Mouse (Mus musculus): ENCODE measurements around the gene Heatr6. TPM values are rescaled to one million over a fixed set of nuclear protein-coding genes. Genes with fewer than 3 reads are reported as not detected.

The Heatr6 gene
- polyA plus RNA-seq, 1 experiment from 2014 or later, result 19.7 TPM

- no peak overlapping the region for H3K4me2 ChIP-seq (replicated peaks)
- no peak for ATAC-seq
Observed at GRCm38 (mm10) chr11:83768976-83769375, 15.5 kb downstream of the Heatr6 start.

GRCm38 (mm10) chr11:83771014-83771413, 17.5 kb downstream of the Heatr6 start:
- ATAC-seq, result no peak
- no peaks in the 10 kb centered on the region for H3K4me1 ChIP-seq (replicated peaks)
- H3K9me3 ChIP-seq, result no peaks in the 10 kb centered on the region
- no peak overlapping the region for H3K4me2 ChIP-seq (replicated peaks)
- H3K27me3 ChIP-seq (replicated peaks), result no peaks in the 10 kb centered on the region
- no peak overlapping the region for H3K9ac ChIP-seq
- 95% methylated on average over 7 of the region's 7 CpGs for WGBS
- H3K36me3 ChIP-seq, result peaks cover 56% of the 10 kb centered on the region
- H3K4me3 ChIP-seq (replicated peaks), result no peak overlapping the region
- H3K27ac ChIP-seq, result no peak overlapping the region

More at GRCm38 (mm10) chr11:83768976-83769375, 15.5 kb downstream of the Heatr6 start:
- Histone ChIP-seq H3K4me3 (replicated peaks) (no peak overlapping the region), H3K27ac (no peak overlapping the region), H3K36me3 (peaks cover 41% of the 10 kb centered on the region), H3K9me3 (no peaks in the 10 kb centered on the region), H3K27me3 (replicated peaks) (no peaks in the 10 kb centered on the region), H3K4me1 (replicated peaks) (no peaks in the 10 kb centered on the region), H3K9ac (no peak overlapping the region)
- 91% methylated on average over 4 of the region's 4 CpGs for WGBS

- ATAC-seq, result no peak
- Histone ChIP-seq H3K27me3 (replicated peaks) (no peaks in the 10 kb centered on the region), H3K4me2 (replicated peaks) (no peak overlapping the region), H3K9me3 (no peaks in the 10 kb centered on the region), H3K9ac (no peak overlapping the region), H3K4me3 (replicated peaks) (no peak overlapping the region), H3K27ac (no peak overlapping the region), H3K4me1 (replicated peaks) (no peaks in the 10 kb centered on the region), H3K36me3 (peaks cover 52% of the 10 kb centered on the region)
- WGBS, result 90% methylated on average over 6 of the region's 6 CpGs
Observed at GRCm38 (mm10) chr11:83772341-83772740, 18.8 kb downstream of the Heatr6 start.

GRCm38 (mm10) chr11:83773691-83774090, 20.2 kb downstream of the Heatr6 start:
- Histone ChIP-seq H3K4me1 (replicated peaks) (no peaks in the 10 kb centered on the region), H3K27ac (no peak overlapping the region), H3K9me3 (no peaks in the 10 kb centered on the region), H3K36me3 (peaks cover 47% of the 10 kb centered on the region), H3K27me3 (replicated peaks) (no peaks in the 10 kb centered on the region), H3K4me3 (replicated peaks) (no peak overlapping the region), H3K9ac (no peak overlapping the region), H3K4me2 (replicated peaks) (no peak overlapping the region)
- ATAC-seq, result no peak
- WGBS, result 93% methylated on average over 16 of the region's 16 CpGs

GRCm38 (mm10) chr11:83774324-83774723, 20.8 kb downstream of the Heatr6 start:
- Histone ChIP-seq H3K27ac (no peak overlapping the region), H3K27me3 (replicated peaks) (no peaks in the 10 kb centered on the region), H3K36me3 (peaks cover 48% of the 10 kb centered on the region), H3K4me3 (replicated peaks) (no peak overlapping the region), H3K9ac (no peak overlapping the region), H3K4me2 (replicated peaks) (no peak overlapping the region), H3K4me1 (replicated peaks) (no peaks in the 10 kb centered on the region), H3K9me3 (no peaks in the 10 kb centered on the region)
- ATAC-seq, result no peak
- 91% methylated on average over 11 of the region's 11 CpGs for WGBS

GRCm38 (mm10) chr11:83776798-83777197, 23.3 kb downstream of the Heatr6 start:
- Histone ChIP-seq H3K4me2 (replicated peaks) (no peak overlapping the region), H3K4me1 (replicated peaks) (no peaks in the 10 kb centered on the region), H3K9me3 (no peaks in the 10 kb centered on the region), H3K9ac (no peak overlapping the region), H3K27ac (no peak overlapping the region), H3K36me3 (peaks cover 62% of the 10 kb centered on the region), H3K27me3 (replicated peaks) (no peaks in the 10 kb centered on the region), H3K4me3 (replicated peaks) (no peak overlapping the region)
- WGBS, result 93% methylated on average over 8 of the region's 8 CpGs
- no peak for ATAC-seq

- no peak overlapping the region for H3K4me3 ChIP-seq (replicated peaks)
- no peak for ATAC-seq
- no peaks in the 10 kb centered on the region for H3K9me3 ChIP-seq
- peaks cover 29% of the 10 kb centered on the region for H3K36me3 ChIP-seq
- 80% methylated on average over 14 of the region's 14 CpGs for WGBS
- no peaks in the 10 kb centered on the region for H3K27me3 ChIP-seq (replicated peaks)
- no peaks in the 10 kb centered on the region for H3K4me1 ChIP-seq (replicated peaks)
- H3K27ac ChIP-seq, result no peak overlapping the region
- H3K4me2 ChIP-seq (replicated peaks), result no peak overlapping the region
- H3K9ac ChIP-seq, result no peak overlapping the region
Observed at GRCm38 (mm10) chr11:83783931-83784600, 30.6 kb downstream of the Heatr6 start.

- H3K9ac ChIP-seq, result no peak overlapping the region
- no peak overlapping the region for H3K27ac ChIP-seq
- H3K9me3 ChIP-seq, result no peaks in the 10 kb centered on the region
- no peak for ATAC-seq
- peaks cover 25% of the 10 kb centered on the region for H3K36me3 ChIP-seq
- no peaks in the 10 kb centered on the region for H3K27me3 ChIP-seq (replicated peaks)
- H3K4me2 ChIP-seq (replicated peaks), result no peak overlapping the region
- WGBS, result 85% methylated on average over 2 of the region's 2 CpGs
- no peak overlapping the region for H3K4me3 ChIP-seq (replicated peaks)
- H3K4me1 ChIP-seq (replicated peaks), result no peaks in the 10 kb centered on the region
Observed at GRCm38 (mm10) chr11:83784661-83785060, 31.2 kb downstream of the Heatr6 start.

- no peak overlapping the region for H3K27ac ChIP-seq
- 5% methylated on average over 2 of the region's 2 CpGs for WGBS
- H3K9me3 ChIP-seq, result no peaks in the 10 kb centered on the region
- peak; percentile 64; the same call in 1 of the 2 replicates for ATAC-seq
- H3K4me3 ChIP-seq (replicated peaks), result no peak overlapping the region
- H3K9ac ChIP-seq, result no peak overlapping the region
- H3K27me3 ChIP-seq (replicated peaks), result no peaks in the 10 kb centered on the region
- H3K36me3 ChIP-seq, result peaks cover 20% of the 10 kb centered on the region
- no peak overlapping the region for H3K4me2 ChIP-seq (replicated peaks)
- H3K4me1 ChIP-seq (replicated peaks), result no peaks in the 10 kb centered on the region
Observed at GRCm38 (mm10) chr11:83785366-83785765, 31.9 kb downstream of the Heatr6 start.

GRCm38 (mm10) chr11:83786835-83787234, 33.3 kb downstream of the Heatr6 start:
- Histone ChIP-seq H3K36me3 (peaks cover 6% of the 10 kb centered on the region; the same call in 1 of the 2 replicates), H3K9ac (no peak overlapping the region), H3K4me3 (replicated peaks) (no peak overlapping the region), H3K27me3 (replicated peaks) (no peaks in the 10 kb centered on the region), H3K4me1 (replicated peaks) (no peaks in the 10 kb centered on the region), H3K9me3 (no peaks in the 10 kb centered on the region), H3K4me2 (replicated peaks) (no peak overlapping the region), H3K27ac (no peak overlapping the region)
- 61% methylated on average over 4 of the region's 4 CpGs for WGBS
- no peak for ATAC-seq

GRCm38 (mm10) chr11:83787401-83788021, 34.0 kb downstream of the Heatr6 start:
- no peaks in the 10 kb centered on the region for H3K27me3 ChIP-seq (replicated peaks)
- H3K27ac ChIP-seq, result no peak overlapping the region
- no peak for ATAC-seq
- H3K9me3 ChIP-seq, result no peaks in the 10 kb centered on the region
- no peak overlapping the region for H3K4me2 ChIP-seq (replicated peaks)
- no peak overlapping the region for H3K9ac ChIP-seq
- WGBS, result 83% methylated on average over 15 of the region's 15 CpGs
- H3K36me3 ChIP-seq, result peaks cover 4% of the 10 kb centered on the region; the same call in 1 of the 2 replicates
- H3K4me1 ChIP-seq (replicated peaks), result no peaks in the 10 kb centered on the region
- no peak overlapping the region for H3K4me3 ChIP-seq (replicated peaks)

GRCm38 (mm10) chr11:83788331-83788730, 34.8 kb downstream of the Heatr6 start:
- no peak overlapping the region for H3K27ac ChIP-seq
- ATAC-seq, result no peak
- no peaks in the 10 kb centered on the region for H3K9me3 ChIP-seq
- H3K4me3 ChIP-seq (replicated peaks), result no peak overlapping the region
- no peaks in the 10 kb centered on the region for H3K27me3 ChIP-seq (replicated peaks)
- H3K4me1 ChIP-seq (replicated peaks), result no peaks in the 10 kb centered on the region
- WGBS, result 81% methylated on average over 8 of the region's 8 CpGs
- no peak overlapping the region for H3K4me2 ChIP-seq (replicated peaks)
- H3K9ac ChIP-seq, result no peak overlapping the region
- no peaks in the 10 kb centered on the region for H3K36me3 ChIP-seq

- Histone ChIP-seq H3K4me2 (replicated peaks) (0 out of 2 replicates have a peak overlapping the region, but pooled peaks have one; percentile 15), H3K9ac (no peak overlapping the region)
- no peak for ATAC-seq
Observed at GRCm38 (mm10) chr11:83789259-83789658, 35.8 kb downstream of the Heatr6 start.

More at GRCm38 (mm10) chr11:83789259-83789658, 35.8 kb downstream of the Heatr6 start:
- Histone ChIP-seq H3K4me1 (replicated peaks) (no peaks in the 10 kb centered on the region), H3K27me3 (replicated peaks) (no peaks in the 10 kb centered on the region), H3K9me3 (no peaks in the 10 kb centered on the region), H3K27ac (no peak overlapping the region), H3K4me3 (replicated peaks) (no peak overlapping the region), H3K36me3 (no peaks in the 10 kb centered on the region)
- 61% methylated on average over 13 of the region's 13 CpGs for WGBS
